Mouse (Mus musculus) brain, embryonic 14.5 days (tissue): ENCODE results near the gene Sox30.

Experiments used
- CTCF ChIP-seq: fragments of 200-500 bp; IDR thresholded peaks from 2 replicates; pipeline ENCODE4 v1.5.1; 2012; ENCODE audit warnings: inconsistent platforms, mild to moderate bottlenecking, moderate library complexity, borderline replicate concordance; ENCODE audit not compliant: insufficient read depth, insufficient read length; ENCODE audit errors: extremely low read depth
- POLR2A ChIP-seq: fragments of 200-500 bp; IDR thresholded peaks from 2 replicates; pipeline ENCODE4 v1.6.1; 2012; ENCODE audit warnings: mild to moderate bottlenecking, inconsistent platforms, borderline replicate concordance; ENCODE audit not compliant: poor library complexity, insufficient read depth, insufficient read length, severe bottlenecking; ENCODE audit errors: extremely low read depth

GRCm38 (mm10) chr11:46055896-46056769 is 76.0 kb downstream of the Sox30 start, which contains the start of gene Adam19:
- no peak for TF ChIP-seq CTCF
- peak; percentile 83 for TF ChIP-seq POLR2A
